Mouse (Mus musculus) bone marrow macrophage, adult 2 months (primary cell): Measurements from ENCODE around the gene Atp10a.

ENCODE experiments used
- CTCF ChIP-seq: IDR thresholded peaks from 2 replicates; pipeline ENCODE4 v1.5.1; 2012; ENCODE audit warnings: low read depth, mild to moderate bottlenecking, low read length, moderate library complexity
- POLR2A ChIP-seq: IDR thresholded peaks from 2 replicates; pipeline ENCODE4 v1.6.1; 2012; ENCODE audit warnings: mild to moderate bottlenecking, low read depth, low read length, borderline replicate concordance

DNA sequence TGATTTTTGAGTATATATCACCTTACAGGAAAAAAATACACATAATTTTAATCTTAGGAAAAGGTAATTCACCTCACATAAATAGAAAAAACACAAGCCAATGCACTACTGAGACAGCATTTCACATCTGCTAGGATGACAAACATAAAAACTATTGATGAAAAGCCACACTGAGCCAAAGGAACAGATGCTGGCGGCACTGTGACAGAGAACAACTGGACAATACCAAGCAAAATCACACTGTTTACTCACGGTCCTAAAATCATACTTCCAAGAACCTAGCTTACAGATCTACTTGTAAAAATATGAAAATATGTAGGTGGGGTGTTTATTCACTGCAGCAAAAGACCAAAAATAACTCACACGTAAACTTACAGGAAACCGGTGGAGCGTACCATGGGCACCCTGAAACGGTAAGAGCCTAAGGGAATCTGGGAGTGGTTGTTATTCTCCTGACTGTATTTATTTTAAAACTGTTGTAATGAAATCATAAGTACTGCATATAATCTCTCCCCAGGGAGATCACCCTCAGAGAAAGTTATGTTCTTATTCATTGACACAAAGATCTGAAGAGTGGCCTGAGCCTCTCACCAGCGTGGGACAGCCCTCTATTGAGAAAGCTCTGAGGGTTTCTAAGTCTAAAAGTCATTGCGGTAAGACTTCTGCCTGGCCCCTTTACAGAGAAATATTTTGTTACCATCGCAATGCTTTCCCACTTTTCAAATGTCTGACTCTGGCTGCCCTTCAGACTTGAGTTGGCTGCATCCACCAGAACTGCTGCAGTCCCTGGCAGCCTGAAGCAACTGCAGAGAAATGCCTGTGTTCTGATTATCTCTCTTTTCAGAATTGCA is 29.4 kb upstream of the Atp10a start:
- TF ChIP-seq CTCF (no peak), POLR2A (no peak)
